Mouse (Mus musculus) forebrain, embryonic 16.5 days (tissue): ENCODE measurements around the gene Tenm4. TPM values are rescaled to one million over a fixed set of nuclear protein-coding genes. Genes with fewer than 3 reads are reported as not detected.

Experiments
- ATAC-seq: fragments of 200-750 bp; cut with Nextera tagmentation; 2 replicates; pipeline ENCODE4 v1.8.0; 2017; ENCODE audit warnings: mild to moderate bottlenecking, moderate library complexity
- H3K27ac ChIP-seq: fragments of 300-500 bp; sonication (generic); 2 replicates; pipeline ENCODE4 v1.5.1; 2014; ENCODE audit warnings: low read length, control low read depth
- H3K27me3 ChIP-seq: fragments of 300-500 bp; sonication (generic); replicated peaks from 2 replicates; pipeline ENCODE4 v1.6.1; 2014; ENCODE audit warnings: low read length; ENCODE audit not compliant: control insufficient read depth, insufficient read depth
- H3K36me3 ChIP-seq: fragments of 300-500 bp; sonication (generic); 2 replicates; pipeline ENCODE4 v1.6.1; 2014; ENCODE audit not compliant: control insufficient read depth, insufficient read depth
- H3K4me1 ChIP-seq: fragments of 300-500 bp; sonication (generic); replicated peaks from 2 replicates; pipeline ENCODE4 v1.6.1; 2014; ENCODE audit warnings: low read length; ENCODE audit not compliant: control insufficient read depth, insufficient read depth
- H3K4me2 ChIP-seq: fragments of 300-500 bp; sonication (generic); 2 replicates; pipeline ENCODE4 v1.6.1; 2014; ENCODE audit warnings: mild to moderate bottlenecking, low read length, control low read depth
- H3K4me3 ChIP-seq: fragments of 300-500 bp; sonication (generic); replicated peaks from 2 replicates; pipeline ENCODE4 v1.5.1; 2014; ENCODE audit warnings: mild to moderate bottlenecking, low read length, control low read depth
- H3K9ac ChIP-seq: fragments of 300-500 bp; sonication (generic); replicated peaks from 2 replicates; pipeline ENCODE4 v1.6.1; 2014; ENCODE audit warnings: low read depth, low read length, control low read depth
- H3K9me3 ChIP-seq: fragments of 300-500 bp; sonication (generic); 2 replicates; pipeline ENCODE4 v1.6.1; 2016; ENCODE audit warnings: low read length; ENCODE audit not compliant: control insufficient read depth
- WGBS: fragments of 180-500 bp; shearing (Covaris S2); extraction: QIAGEN DNeasy Blood & Tissue Kit; methylation state at CpG from one replicate; pipeline ENCODE4 v1.1.7; 2014; 5-methylcytosine and 5-hydroxymethylcytosine counted together
- polyA plus RNA-seq: library from polyadenylated mRNA; unstranded; fragments of >200 nt; fragmentation: Nextera tagmentation; extraction: Ambion mirVana; gene quantifications from 2 replicates; pipeline ENCODE4 v1.2.1, GENCODE M21; 2015

Tenm4 gene
- polyA plus RNA-seq, 1 experiment from 2014 or later = 105 TPM

GRCm38 (mm10) chr7:96300826-96301397 lies 129.9 kb downstream of the Tenm4 start:
- no peaks in the 10 kb centered on the region for H3K9me3 ChIP-seq
- H3K27ac ChIP-seq = no peak overlapping the region
- no peaks in the 10 kb centered on the region for H3K27me3 ChIP-seq
- 83% methylated on average over 8 of the region's 8 CpGs for WGBS
- H3K9ac ChIP-seq = no peak overlapping the region
- peaks cover 15% of the 10 kb centered on the region for H3K4me1 ChIP-seq
- no peak overlapping the region for H3K4me3 ChIP-seq
- ATAC-seq = no peak
- no peaks in the 10 kb centered on the region; the same call in 1 of the 2 replicates for H3K36me3 ChIP-seq
- no peak overlapping the region for H3K4me2 ChIP-seq

- Histone ChIP-seq H3K27ac (no peak overlapping the region), H3K4me2 (no peak overlapping the region), H3K9me3 (no peaks in the 10 kb centered on the region), H3K9ac (no peak overlapping the region), H3K36me3 (no peaks in the 10 kb centered on the region; the same call in 1 of the 2 replicates), H3K27me3 (no peaks in the 10 kb centered on the region), H3K4me3 (no peak overlapping the region), H3K4me1 (peaks cover 15% of the 10 kb centered on the region)
- no peak for ATAC-seq
- 72% methylated on average over 3 of the region's 3 CpGs for WGBS
These were observed 130.8 kb downstream of the Tenm4 start for GRCm38 (mm10) chr7:96301813-96302212.

GRCm38 (mm10) chr7:96303963-96304362 lies 132.9 kb downstream of the Tenm4 start:
- H3K4me1 ChIP-seq = peaks cover 10% of the 10 kb centered on the region
- no peak for ATAC-seq

GRCm38 (mm10) chr7:96305382-96305935 lies 134.4 kb downstream of the Tenm4 start:
- WGBS = 27% methylated on average over 5 of the region's 5 CpGs
- no peak for ATAC-seq

More at GRCm38 (mm10) chr7:96303963-96304362, 132.9 kb downstream of the Tenm4 start:
- Histone ChIP-seq H3K4me2 (no peak overlapping the region), H3K27me3 (no peaks in the 10 kb centered on the region), H3K4me3 (no peak overlapping the region), H3K36me3 (no peaks in the 10 kb centered on the region; the same call in 1 of the 2 replicates), H3K27ac (no peak overlapping the region), H3K9me3 (no peaks in the 10 kb centered on the region), H3K9ac (no peak overlapping the region)
- WGBS = 40% methylated on average over 2 of the region's 2 CpGs

GRCm38 (mm10) chr7:96308106-96308505 lies 137.1 kb downstream of the Tenm4 start:
- H3K36me3 ChIP-seq = no peaks in the 10 kb centered on the region
- H3K4me1 ChIP-seq = peaks cover 7% of the 10 kb centered on the region
- no peak overlapping the region for H3K27ac ChIP-seq
- no peak for ATAC-seq
- no peak overlapping the region for H3K4me3 ChIP-seq
- no peaks in the 10 kb centered on the region for H3K27me3 ChIP-seq
- H3K9me3 ChIP-seq = no peaks in the 10 kb centered on the region
- WGBS = 83% methylated on average over 6 of the region's 6 CpGs
- no peak overlapping the region for H3K9ac ChIP-seq
- no peak overlapping the region for H3K4me2 ChIP-seq

More at GRCm38 (mm10) chr7:96305382-96305935, 134.4 kb downstream of the Tenm4 start:
- no peak overlapping the region for H3K4me3 ChIP-seq
- H3K9me3 ChIP-seq = no peaks in the 10 kb centered on the region
- peaks cover 7% of the 10 kb centered on the region for H3K4me1 ChIP-seq
- no peak overlapping the region for H3K9ac ChIP-seq
- no peaks in the 10 kb centered on the region; the same call in 1 of the 2 replicates for H3K36me3 ChIP-seq
- H3K27me3 ChIP-seq = no peaks in the 10 kb centered on the region
- H3K27ac ChIP-seq = no peak overlapping the region
- H3K4me2 ChIP-seq = no peak overlapping the region

- H3K27me3 ChIP-seq = no peaks in the 10 kb centered on the region
- no peak for ATAC-seq
These were observed 158.3 kb downstream of the Tenm4 start for GRCm38 (mm10) chr7:96329343-96329742.

GRCm38 (mm10) chr7:96331186-96331585 lies 160.1 kb downstream of the Tenm4 start:
- Histone ChIP-seq H3K4me2 (no peak overlapping the region), H3K27me3 (no peaks in the 10 kb centered on the region), H3K4me3 (no peak overlapping the region), H3K9ac (no peak overlapping the region), H3K4me1 (no peaks in the 10 kb centered on the region; the same call in none of the 2 replicates), H3K27ac (no peak overlapping the region), H3K36me3 (no peaks in the 10 kb centered on the region), H3K9me3 (no peaks in the 10 kb centered on the region)
- no peak for ATAC-seq
- 93% methylated on average over 1 of the region's 1 CpGs for WGBS

More at GRCm38 (mm10) chr7:96329343-96329742, 158.3 kb downstream of the Tenm4 start:
- Histone ChIP-seq H3K9me3 (peaks cover 8% of the 10 kb centered on the region), H3K4me3 (no peak overlapping the region), H3K27ac (no peak overlapping the region), H3K4me1 (no peaks in the 10 kb centered on the region; the same call in 1 of the 2 replicates), H3K9ac (no peak overlapping the region), H3K4me2 (no peak overlapping the region), H3K36me3 (peaks cover 9% of the 10 kb centered on the region; the same call in 1 of the 2 replicates)
- WGBS = 82% methylated on average over 4 of the region's 4 CpGs

GRCm38 (mm10) chr7:96334361-96334760 lies 163.3 kb downstream of the Tenm4 start:
- Histone ChIP-seq H3K4me3 (no peak overlapping the region), H3K4me1 (peaks cover 8% of the 10 kb centered on the region), H3K4me2 (no peak overlapping the region), H3K27me3 (no peaks in the 10 kb centered on the region), H3K36me3 (no peaks in the 10 kb centered on the region), H3K27ac (no peak overlapping the region; the same call in 1 of the 2 replicates), H3K9ac (no peak overlapping the region), H3K9me3 (no peaks in the 10 kb centered on the region)
- ATAC-seq = no peak
- WGBS = 42% methylated on average over 2 of the region's 2 CpGs

- Histone ChIP-seq H3K9me3 (no peaks in the 10 kb centered on the region), H3K36me3 (no peaks in the 10 kb centered on the region), H3K4me1 (peaks cover 21% of the 10 kb centered on the region), H3K4me2 (no peak overlapping the region), H3K4me3 (no peak overlapping the region), H3K27me3 (no peaks in the 10 kb centered on the region), H3K9ac (no peak overlapping the region), H3K27ac (0 out of 2 replicates have a peak overlapping the region, but pooled peaks have one; percentile 5)
- ATAC-seq = no peak
These were observed 165.3 kb downstream of the Tenm4 start for GRCm38 (mm10) chr7:96336376-96336775.
